Mouse (Mus musculus) kidney, postnatal 10 days (tissue): ENCODE data around the gene Chmp5.
"Not testable (repeated sequence)": the region's sequence is repeated elsewhere in the genome, so short reads cannot be mapped to it uniquely, and the experiment has no call there.

Experiments used
- DNase-seq: peaks from one replicate; pipeline ENCODE4 v3.0.0; 2021; ENCODE audit warnings: mixed read lengths

Chmp5 gene

GRCm38 (mm10) chr4:40948160-40948708 is at the start of gene Chmp5, which contains the start of gene Bag1:
Chmp5 (plus strand) TSS chr4:40948407.
Bag1 (minus strand) TSS chr4:40948294.
- peak; percentile 99 for DNase-seq

GRCm38 (mm10) chr4:40898476-40899044 is 49.6 kb upstream of the Chmp5 start:
- DNase-seq, result no peak

- DNase-seq, result no peak
Observed at GRCm38 (mm10) chr4:40899264-40899663, 48.9 kb upstream of the Chmp5 start.

- no peak for DNase-seq
Observed at GRCm38 (mm10) chr4:40900071-40900470, 48.1 kb upstream of the Chmp5 start.

- DNase-seq, result no peak
Observed at GRCm38 (mm10) chr4:40900612-40901011, 47.6 kb upstream of the Chmp5 start.

GRCm38 (mm10) chr4:40906298-40906697 is 41.9 kb upstream of the Chmp5 start:
- DNase-seq, result peak; percentile 25

GRCm38 (mm10) chr4:40908261-40908969 is 39.8 kb upstream of the Chmp5 start:
- DNase-seq, result peak; percentile 77

- DNase-seq, result no peak
Observed at GRCm38 (mm10) chr4:40914287-40914867, 33.8 kb upstream of the Chmp5 start.

- no peak for DNase-seq
Observed at GRCm38 (mm10) chr4:40915947-40916346, 32.3 kb upstream of the Chmp5 start.

GRCm38 (mm10) chr4:40916592-40917155 is 31.5 kb upstream of the Chmp5 start:
- no peak for DNase-seq

- peak; percentile 47 for DNase-seq
Observed at GRCm38 (mm10) chr4:40919785-40920184, 28.4 kb upstream of the Chmp5 start, which contains the start of gene Spink4. Spink4 (plus strand) TSS chr4:40920052.

GRCm38 (mm10) chr4:40920576-40920975 is 27.6 kb upstream of the Chmp5 start:
- DNase-seq, result no peak

- DNase-seq, result no peak
Observed at GRCm38 (mm10) chr4:40921288-40921687, 26.9 kb upstream of the Chmp5 start.

- peak; percentile 23 for DNase-seq
Observed at GRCm38 (mm10) chr4:40923087-40923651, 25.0 kb upstream of the Chmp5 start.

- DNase-seq, result no peak
Observed at GRCm38 (mm10) chr4:40925568-40925967, 22.6 kb upstream of the Chmp5 start.

- no peak for DNase-seq
Observed at GRCm38 (mm10) chr4:40929046-40929445, 19.2 kb upstream of the Chmp5 start.

GRCm38 (mm10) chr4:40933694-40934093 is 14.5 kb upstream of the Chmp5 start:
- DNase-seq, result no peak

- not testable (repeated sequence) for DNase-seq
Observed at GRCm38 (mm10) chr4:40934369-40934768, 13.8 kb upstream of the Chmp5 start.

- peak; percentile 70 for DNase-seq
Observed at GRCm38 (mm10) chr4:40936175-40936839, 11.9 kb upstream of the Chmp5 start.

GRCm38 (mm10) chr4:40938793-40939192 is 9.4 kb upstream of the Chmp5 start:
- DNase-seq, result no peak

- DNase-seq, result no peak
Observed at GRCm38 (mm10) chr4:40943651-40944050, 4.6 kb upstream of the Chmp5 start.

- DNase-seq, result no peak
Observed at GRCm38 (mm10) chr4:40946516-40947121, 1.6 kb upstream of the Chmp5 start.
